Mouse (Mus musculus) gastrocnemius, adult 8-10 months (tissue): ENCODE data around the gene Mcm3. TPM values are rescaled to one million over a fixed set of nuclear protein-coding genes. Genes with fewer than 3 reads are reported as not detected.
"Not testable (repeated sequence)": the region's sequence is repeated elsewhere in the genome, so short reads cannot be mapped to it uniquely, and the experiment has no call there.

Experiments
- DNase-seq, 2 experiments: peaks; one replicate each; pipeline ENCODE4 v3.0.0; 2022; ENCODE audit warnings: low spot score in 2 of 2
- total RNA-seq, 4 experiments: library from RNA; stranded (reverse); gene quantifications; 2 replicates each; pipeline ENCODE4 v1.2.4; 2022

Gene Mcm3
- total RNA-seq, 4 experiments from 2014 or later = 2.6 to 3.3 (median 3.1) TPM

- DNase-seq = no peak
Measured at GRCm38 (mm10) chr1:20804526-20804925, 15.6 kb downstream of the Mcm3 start.

DNA sequence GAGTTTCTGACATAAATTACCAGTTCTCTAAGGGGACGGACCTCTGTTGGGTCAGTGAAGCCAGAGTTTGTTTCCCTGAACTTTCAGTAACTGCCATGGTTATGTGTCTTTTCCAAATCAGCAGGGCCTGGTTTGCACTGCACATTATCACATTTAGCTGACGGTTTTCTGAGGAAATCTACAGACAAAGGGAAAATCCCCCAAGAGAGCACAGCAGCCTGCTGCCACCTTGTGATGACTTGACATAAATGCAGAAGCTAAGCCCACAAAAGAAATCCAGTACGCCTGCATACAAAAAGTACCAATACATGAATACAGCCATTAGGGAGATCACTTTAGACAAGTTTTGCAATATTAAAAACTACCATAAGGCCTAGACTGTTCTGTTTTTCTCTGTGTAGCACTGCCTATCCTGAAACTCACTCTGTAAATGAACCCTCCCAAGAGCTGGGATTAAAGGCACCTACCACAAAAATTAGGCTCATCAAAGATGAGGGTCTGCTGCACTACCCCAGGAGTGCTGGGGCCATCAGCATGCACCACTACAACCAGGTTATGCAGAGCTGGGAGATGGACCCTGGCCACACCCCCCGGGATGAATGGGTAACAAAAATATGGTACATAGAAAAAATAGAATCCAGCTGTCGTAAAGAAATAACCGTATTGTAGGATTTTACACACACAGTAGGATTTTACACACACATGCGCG lies 18.3 kb downstream of the Mcm3 start:
- DNase-seq = no peak

DNA sequence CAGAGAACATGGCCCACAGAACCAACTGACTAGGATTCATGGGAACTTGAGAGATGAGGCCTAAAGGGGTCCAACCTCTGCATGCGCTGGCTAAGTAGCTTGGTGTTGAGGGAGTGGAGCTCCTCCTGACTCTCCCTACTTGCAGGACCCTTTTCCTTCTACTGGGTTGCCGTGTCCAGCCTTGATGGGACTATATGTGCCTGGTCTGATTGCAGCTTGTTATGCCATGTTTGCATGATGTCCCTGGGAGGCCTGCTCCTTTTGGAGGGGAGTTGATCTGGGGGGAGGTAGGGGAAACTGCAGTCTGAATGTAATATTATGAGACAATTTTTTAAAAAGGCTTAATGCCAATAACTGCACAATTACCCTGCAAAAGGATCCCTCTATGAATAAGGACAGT lies 18.8 kb downstream of the Mcm3 start:
- DNase-seq = no peak

DNA sequence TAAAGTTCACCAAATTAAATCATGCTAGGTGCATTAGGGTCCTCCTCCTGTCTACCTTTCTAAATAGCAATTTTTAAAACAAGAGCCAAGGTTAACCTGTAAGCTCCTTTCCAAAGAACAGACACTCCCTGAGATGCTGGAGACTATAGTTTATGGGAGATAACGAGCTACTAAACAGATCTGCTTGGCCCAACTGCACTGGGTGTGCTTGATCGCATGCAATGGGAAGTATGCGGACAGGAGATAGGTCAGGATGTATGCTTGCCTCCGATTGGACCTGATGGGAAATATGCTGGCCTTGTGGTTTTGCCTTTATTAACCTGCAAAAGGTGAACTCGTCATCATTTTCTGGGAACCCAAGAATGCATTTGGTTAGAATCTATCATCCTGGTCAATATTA lies 24.9 kb downstream of the Mcm3 start:
- DNase-seq = no peak

DNA sequence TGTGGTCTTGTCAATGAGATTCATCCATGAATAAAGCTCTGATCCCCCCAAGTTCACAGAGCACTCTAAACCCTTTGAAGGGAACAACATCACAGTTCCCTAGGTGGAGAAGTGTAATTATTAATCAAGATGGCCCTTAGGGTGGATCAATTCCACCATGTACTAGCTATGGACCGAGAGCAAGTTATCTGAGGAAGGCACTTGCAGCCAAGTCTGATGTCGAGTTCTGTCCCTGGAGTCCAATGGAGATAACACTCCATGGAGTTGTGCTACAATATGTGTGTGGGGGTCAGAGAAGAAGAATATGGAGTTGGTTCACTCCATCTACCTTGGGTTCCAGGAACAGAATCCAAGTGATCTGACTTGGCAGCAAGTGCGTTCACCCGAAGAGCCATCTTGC lies 25.4 kb downstream of the Mcm3 start:
- DNase-seq = no peak

- DNase-seq = no peak
Measured at GRCm38 (mm10) chr1:20791414-20791813, 28.7 kb downstream of the Mcm3 start.

DNA sequence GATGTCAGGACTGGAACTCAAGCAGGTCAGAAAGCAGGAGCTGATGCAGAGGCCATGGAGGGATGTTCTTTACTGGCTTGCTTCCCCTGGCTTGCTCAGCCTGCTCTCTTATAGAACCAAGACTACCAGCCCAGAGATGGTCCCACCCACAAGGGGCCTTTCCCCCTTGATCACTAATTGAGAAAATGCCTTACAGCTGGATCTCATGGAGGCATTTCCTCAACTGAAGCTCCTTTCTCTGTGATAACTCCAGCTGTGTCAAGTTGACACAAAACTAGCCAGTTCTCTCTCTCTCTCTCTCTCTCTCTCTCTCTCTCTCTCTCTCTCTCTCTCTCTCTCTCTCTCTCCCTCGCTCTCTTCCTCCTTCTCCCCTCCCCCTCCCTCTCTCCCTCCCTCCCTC lies 29.6 kb downstream of the Mcm3 start, which contains the start of gene Il17f:
Gene Il17f (minus strand): TSS at position 101 of the 400 bp plus-strand sequence.
- not testable (repeated sequence) for DNase-seq

DNA sequence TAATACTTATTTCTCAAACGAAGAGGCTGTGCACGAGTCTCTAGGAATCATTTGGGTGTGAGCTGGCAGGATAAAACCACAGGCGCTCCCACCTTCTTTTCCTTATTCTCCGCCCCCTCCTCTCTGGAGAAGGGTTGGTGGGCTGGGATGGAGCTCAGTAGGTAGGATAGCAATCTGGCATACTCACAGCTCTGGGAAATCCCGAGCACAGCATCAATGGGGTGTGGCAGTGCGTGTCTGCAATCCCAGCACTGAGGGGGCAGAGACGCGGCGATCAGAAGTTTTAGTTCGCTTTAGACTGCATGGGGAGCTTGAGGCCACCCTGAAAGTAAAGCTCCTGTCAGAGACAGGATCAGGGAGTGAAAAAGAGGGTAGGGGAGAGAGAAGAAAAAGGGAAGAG lies 31.7 kb downstream of the Mcm3 start:
- DNase-seq = no peak

DNA sequence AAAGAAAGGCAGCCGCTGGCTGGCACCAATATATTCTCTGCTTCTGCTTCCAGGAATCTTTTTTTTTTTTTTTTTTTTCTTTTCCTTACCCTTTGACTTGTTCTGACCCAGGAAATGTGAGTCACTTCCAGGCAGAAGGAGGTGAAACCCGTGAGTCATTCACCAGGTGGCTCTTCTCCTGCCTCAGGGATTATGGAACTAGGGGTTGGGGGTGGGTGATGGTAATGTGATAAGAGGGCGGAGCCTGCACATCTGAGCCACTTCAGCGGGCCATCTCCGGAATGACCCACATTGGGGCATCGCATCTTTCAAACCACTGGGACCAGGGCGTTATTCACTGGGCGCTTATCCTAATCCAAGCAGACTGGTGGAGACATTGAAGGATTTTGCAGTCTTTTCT lies 33.1 kb downstream of the Mcm3 start:
- DNase-seq = no peak

GRCm38 (mm10) chr1:20778366-20778765 lies 41.7 kb downstream of the Mcm3 start:
- no peak for DNase-seq

- DNase-seq = not testable (repeated sequence)
Measured at GRCm38 (mm10) chr1:20774026-20774730, 45.9 kb downstream of the Mcm3 start.

GRCm38 (mm10) chr1:20766526-20766925 lies 53.6 kb downstream of the Mcm3 start:
- DNase-seq = no peak

DNA sequence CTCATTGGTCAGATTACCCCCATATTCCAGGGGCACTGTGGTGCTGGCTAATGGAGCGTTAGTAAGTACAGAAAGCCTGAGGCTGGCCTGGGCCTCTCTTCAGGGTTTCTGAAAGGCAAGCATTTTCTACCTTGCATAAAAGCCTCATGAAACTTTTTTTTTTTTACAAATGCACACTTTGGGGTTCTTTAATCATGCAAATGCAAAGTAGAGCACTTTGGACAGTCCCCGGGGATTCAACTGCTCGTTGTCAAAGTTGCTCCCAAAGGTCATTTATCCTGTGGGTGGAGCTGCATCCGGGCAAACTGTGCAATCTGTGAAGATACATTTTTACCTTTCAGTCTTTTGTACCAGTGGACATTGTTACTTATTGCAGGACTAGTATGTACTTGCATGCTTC lies 58.7 kb downstream of the Mcm3 start:
- DNase-seq = no peak

DNA sequence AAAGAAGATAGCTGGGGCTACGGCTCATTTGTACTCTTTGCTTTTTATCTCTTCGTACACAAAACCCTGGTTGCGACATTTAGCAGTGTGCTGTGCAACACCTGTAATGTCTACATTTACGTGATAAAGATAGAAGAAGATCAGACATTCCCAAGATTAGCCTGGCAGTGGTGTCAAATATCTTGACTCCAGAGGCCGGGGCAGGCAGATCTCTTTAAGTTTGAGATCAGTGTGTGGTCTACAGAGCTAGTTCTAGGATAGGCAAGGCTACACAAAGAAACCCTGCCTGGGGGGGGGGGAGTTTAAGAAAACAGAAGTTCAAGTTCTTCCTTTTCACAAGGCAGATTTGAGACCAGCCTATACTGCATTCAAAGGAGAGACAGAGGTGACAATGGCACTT lies 59.8 kb downstream of the Mcm3 start:
- DNase-seq = no peak

DNA sequence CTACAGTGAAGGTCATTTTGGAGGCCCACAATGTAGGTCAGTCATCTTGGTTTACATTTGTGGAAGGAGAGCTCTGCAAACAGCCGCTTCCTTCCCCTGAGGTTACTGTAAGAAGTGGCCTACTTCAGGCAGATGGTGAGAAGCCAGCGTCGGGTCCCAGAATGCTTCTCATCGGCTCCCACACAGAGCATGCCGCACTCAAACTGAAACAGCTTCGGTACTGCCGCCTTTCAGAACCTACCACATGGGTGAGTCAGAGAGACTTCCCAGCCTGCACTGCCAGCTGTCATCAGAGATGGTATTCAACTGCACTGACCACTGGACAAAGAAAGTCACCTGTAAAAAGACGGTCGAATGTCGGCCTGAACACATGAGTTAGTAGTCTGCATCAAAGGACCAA lies 60.3 kb downstream of the Mcm3 start:
- DNase-seq = no peak

DNA sequence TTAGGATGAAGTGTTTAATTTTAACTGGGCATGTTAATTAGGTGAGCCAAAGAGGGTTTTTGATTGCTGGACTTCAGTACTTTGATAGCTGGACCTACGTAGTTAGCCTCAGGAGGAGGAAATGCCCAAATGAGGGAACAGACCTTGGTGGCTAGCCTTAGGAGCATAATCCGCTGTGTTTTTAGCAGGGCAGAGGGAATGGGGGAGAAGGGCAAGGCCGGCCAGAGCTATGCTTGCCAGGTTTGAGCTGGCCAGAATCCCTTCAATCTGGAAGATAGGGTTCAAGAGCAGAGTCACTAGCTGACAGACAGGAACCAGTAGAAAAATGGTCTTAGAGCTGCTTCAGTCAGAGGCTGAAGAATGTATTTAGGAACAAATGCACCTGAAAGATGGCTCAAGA lies 62.5 kb downstream of the Mcm3 start:
- DNase-seq = no peak

DNA sequence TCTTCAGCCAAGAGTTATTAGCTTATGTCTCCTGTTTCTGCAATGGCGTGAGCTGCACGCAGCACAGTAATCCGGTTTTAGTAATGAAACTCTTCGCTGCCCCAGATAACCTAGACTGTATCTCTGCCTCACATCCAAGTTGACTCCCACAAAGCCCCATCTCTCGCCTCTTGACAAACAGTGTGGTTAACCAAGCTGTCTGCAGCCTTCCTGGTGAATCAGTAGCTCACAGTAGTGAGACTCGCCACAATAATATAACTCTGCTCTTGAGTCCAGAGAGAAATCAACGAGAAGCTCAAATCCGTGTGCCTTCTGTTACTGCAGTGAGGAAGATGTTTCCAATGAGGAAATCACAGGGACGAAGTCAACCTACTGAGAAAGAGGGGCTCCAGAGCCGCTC lies 65.7 kb downstream of the Mcm3 start:
- DNase-seq = no peak

Other genes with a start within 250 kb of the Mcm3 start
- under 1 TPM in 2 of 4 experiments, not detected in 2; 0.29 to 0.52 TPM for gene Pkhd1, start 202.2 kb downstream of the Mcm3 start, total RNA-seq
- not detected for gene Il17a, start 89.4 kb downstream of the Mcm3 start, total RNA-seq
- not detected for gene Il17f, start 29.7 kb downstream of the Mcm3 start, total RNA-seq
- gene Paqr8, start 70.3 kb upstream of the Mcm3 start, total RNA-seq = under 1 TPM; 0.58 to 0.92 (median 0.79) TPM
- under 1 TPM in 3 of 4 experiments, not detected in 1; 0.12 to 0.29 (median 0.13) TPM for gene Efhc1, start 131.3 kb upstream of the Mcm3 start, total RNA-seq